Mouse (Mus musculus): Measurements from ENCODE around the gene Psg25. TPM values are rescaled to one million over a fixed set of nuclear protein-coding genes. Genes with fewer than 3 reads are reported as not detected.
"Not testable (repeated sequence)": the region's sequence is repeated elsewhere in the genome, so short reads cannot be mapped to it uniquely, and the experiment has no call there.

Psg25 gene
- total RNA-seq (2014; fragmentation: Nextera tagmentation) (not detected in 2 replicates), total RNA-seq (2017) (0.16 TPM in 1 of 2 replicates, not detected in the other), polyA plus RNA-seq (2012) (not detected in 2 replicates)

DNA sequence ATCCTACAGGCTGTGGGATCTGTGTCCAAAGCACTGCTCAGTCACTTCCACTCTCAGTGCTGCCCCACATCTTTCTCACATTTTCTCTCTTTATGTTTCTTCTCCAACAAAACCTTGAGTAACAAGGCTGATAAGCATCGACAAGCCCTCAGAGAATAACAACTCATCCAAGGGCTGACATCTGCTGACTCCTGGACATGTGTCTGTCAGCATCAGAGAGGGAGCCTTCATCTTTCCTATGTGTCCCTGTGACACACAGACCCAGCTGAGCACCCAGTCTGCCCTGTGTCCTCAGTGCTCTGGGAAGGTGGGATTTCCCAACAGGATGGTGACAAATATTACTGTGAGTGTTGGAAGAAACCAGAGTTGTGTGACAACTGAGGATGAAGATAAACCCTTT is at the start of gene Psg25:
Psg25 (minus strand) TSS at position 101 of the 400 bp plus-strand sequence.
- TF ChIP-seq TAL1 (conservative IDR thresholded peaks at IDR 0.05; ENCODE audit: low read depth, low read length) = no peak
- ATAC-seq (ENCODE audit: extremely low read depth, insufficient number of reproducible peaks, low FRiP score, poor library complexity, severe bottlenecking) (no peak), DNase-seq (ENCODE audit: low spot score) (no peak)

DNA sequence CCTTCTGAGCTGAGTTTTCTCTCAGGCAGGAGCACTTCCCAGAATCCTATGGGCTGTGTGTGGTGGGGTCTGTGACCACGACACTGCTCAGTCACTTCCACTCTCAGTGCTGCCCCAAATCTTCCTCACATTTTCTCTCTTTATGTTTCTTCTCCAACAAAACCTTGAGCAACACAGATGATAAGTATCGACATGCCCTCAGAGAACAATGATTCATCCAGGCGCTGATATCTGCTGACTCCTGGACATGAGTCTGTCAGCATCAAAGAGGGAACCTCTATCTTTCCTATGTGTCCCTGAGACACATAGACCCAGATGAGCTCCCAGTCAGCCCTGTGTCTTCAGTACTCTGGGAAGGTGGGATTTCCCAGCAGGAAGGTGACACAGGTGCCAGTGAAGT is 35.1 kb upstream of the Psg25 start, which contains the start of gene Psg27:
Psg27 (minus strand) TSS at position 101 of the 400 bp plus-strand sequence.
- ATAC-seq (ENCODE audit: extremely low read depth, insufficient number of reproducible peaks, low FRiP score, poor library complexity, severe bottlenecking) (no peak), DNase-seq (ENCODE audit: low spot score) (no peak)
- no peaks in the 10 kb centered on the region for H3K9me3 ChIP-seq (replicated peaks)
- H3K36me3 ChIP-seq (replicated peaks) = no peaks in the 10 kb centered on the region
- H3K27me3 ChIP-seq (ENCODE audit: insufficient read depth, low read length) = no peaks in the 10 kb centered on the region
- H3K4me1 ChIP-seq (ENCODE audit: insufficient read depth, low read depth, low read length) = no peaks in the 10 kb centered on the region
- H3K4me3 ChIP-seq (ENCODE audit: low read depth, low read length) = no peak within 1 kb of the TSS
- TF ChIP-seq GATA1 (IDR thresholded peaks at IDR 0.05; ENCODE audit: borderline replicate concordance, low read length) (no peak), CTCF (IDR thresholded peaks at IDR 0.05; ENCODE audit: low read depth, low read length) (no peak), TAL1 (conservative IDR thresholded peaks at IDR 0.05; ENCODE audit: low read depth, low read length) (no peak), GATA2 (IDR thresholded peaks at IDR 0.05; ENCODE audit: borderline replicate concordance, low read depth, low read length) (no peak), POLR2AphosphoS5 (IDR thresholded peaks at IDR 0.05; ENCODE audit: insufficient replicate concordance, low read depth, low read length) (no peak)

More for the DNA sequence above, at the start of gene Psg25:
- H3K9me3 ChIP-seq (replicated peaks) = no peaks in the 10 kb centered on the region
- H3K27me3 ChIP-seq (ENCODE audit: insufficient read depth, low read length) = no peaks in the 10 kb centered on the region
- H3K4me1 ChIP-seq (ENCODE audit: insufficient read depth, low read depth, low read length) = no peaks in the 10 kb centered on the region
- H3K4me3 ChIP-seq (ENCODE audit: low read depth, low read length) = no peak within 1 kb of the TSS
- H3K36me3 ChIP-seq (replicated peaks) = no peaks in the 10 kb centered on the region

DNA sequence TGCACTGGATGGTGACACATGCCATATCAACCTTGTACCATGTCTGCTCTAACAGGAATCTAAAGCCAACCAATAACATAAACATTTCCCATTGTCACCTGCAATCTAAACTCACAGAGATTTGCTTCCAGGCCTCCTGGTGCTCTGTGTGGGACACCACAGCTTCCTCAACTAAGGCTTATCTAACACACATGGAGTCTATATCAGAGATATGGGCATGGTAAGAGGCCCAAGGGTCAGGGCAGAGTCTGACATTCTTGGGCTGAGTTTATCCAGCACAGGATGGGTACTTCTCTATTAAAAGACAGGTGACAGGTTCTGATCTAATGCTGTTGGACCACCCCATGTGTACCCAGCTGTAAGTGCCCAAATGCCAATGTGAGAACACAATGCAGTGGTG is 27.8 kb upstream of the Psg25 start:
- Histone ChIP-seq H3K36me3 (replicated peaks) (no peaks in the 10 kb centered on the region), H3K4me1 (ENCODE audit: insufficient read depth, low read depth, low read length) (no peaks in the 10 kb centered on the region), H3K9me3 (replicated peaks) (no peaks in the 10 kb centered on the region), H3K27me3 (ENCODE audit: insufficient read depth, low read length) (no peaks in the 10 kb centered on the region), H3K4me3 (ENCODE audit: low read depth, low read length) (no peak overlapping the region)
- TF ChIP-seq TAL1 (conservative IDR thresholded peaks at IDR 0.05; ENCODE audit: low read depth, low read length) (no peak), GATA1 (IDR thresholded peaks at IDR 0.05; ENCODE audit: borderline replicate concordance, low read length) (no peak), POLR2AphosphoS5 (IDR thresholded peaks at IDR 0.05; ENCODE audit: insufficient replicate concordance, low read depth, low read length) (no peak), CTCF (IDR thresholded peaks at IDR 0.05; ENCODE audit: low read depth, low read length) (no peak), GATA2 (IDR thresholded peaks at IDR 0.05; ENCODE audit: borderline replicate concordance, low read depth, low read length) (no peak)
- DNase-seq (ENCODE audit: low spot score) (no peak), ATAC-seq (ENCODE audit: extremely low read depth, insufficient number of reproducible peaks, low FRiP score, poor library complexity, severe bottlenecking) (no peak)

DNA sequence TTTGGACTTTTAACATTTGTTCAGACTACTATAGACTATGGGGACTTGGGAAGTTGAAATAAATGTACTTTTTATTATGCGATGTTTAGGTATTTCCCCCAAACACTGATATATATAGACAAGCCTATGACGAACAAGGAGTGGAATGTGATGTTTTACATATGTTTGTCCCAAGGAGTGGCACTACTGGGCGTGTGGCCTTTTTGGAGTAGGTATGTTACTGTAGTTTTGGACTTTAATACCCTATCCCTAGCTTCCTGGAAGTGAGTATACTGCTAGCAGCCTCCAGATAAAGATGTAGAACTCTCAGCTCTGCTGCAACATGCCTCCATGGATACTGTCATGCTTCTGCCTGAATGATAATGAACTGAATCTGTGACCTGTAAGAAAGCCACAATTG is 23.7 kb upstream of the Psg25 start:
- H3K4me1 ChIP-seq (ENCODE audit: insufficient read depth, low read depth, low read length); ATAC-seq (ENCODE audit: extremely low read depth, insufficient number of reproducible peaks, low FRiP score, poor library complexity, severe bottlenecking); H3K36me3 ChIP-seq (replicated peaks); H3K27me3 ChIP-seq (ENCODE audit: insufficient read depth, low read length); H3K4me3 ChIP-seq (ENCODE audit: low read depth, low read length); H3K9me3 ChIP-seq (replicated peaks); DNase-seq (ENCODE audit: low spot score): not testable (repeated sequence)

DNA sequence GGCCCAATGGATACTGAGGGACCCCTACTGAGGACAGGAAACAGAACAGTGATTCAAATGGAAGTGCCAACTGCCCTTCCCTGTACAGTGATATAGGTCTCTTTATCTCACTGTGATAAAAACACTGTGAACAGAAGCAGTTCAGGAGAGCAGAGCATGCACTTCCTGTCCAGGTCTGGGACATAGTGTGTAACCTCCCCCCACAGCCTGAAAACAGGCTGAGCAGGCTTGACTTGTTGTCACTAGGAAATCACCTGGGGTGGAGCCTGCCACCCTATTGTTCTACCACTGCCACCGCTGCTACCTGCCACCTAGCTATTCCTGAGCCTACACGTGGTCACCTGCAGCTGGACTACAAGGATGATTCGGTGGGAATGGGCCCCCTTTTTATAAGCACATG is 1.4 kb upstream of the Psg25 start:
- ATAC-seq (ENCODE audit: extremely low read depth, insufficient number of reproducible peaks, low FRiP score, poor library complexity, severe bottlenecking) = no peak
- no peak overlapping the region for H3K4me3 ChIP-seq (ENCODE audit: low read depth, low read length)

DNA sequence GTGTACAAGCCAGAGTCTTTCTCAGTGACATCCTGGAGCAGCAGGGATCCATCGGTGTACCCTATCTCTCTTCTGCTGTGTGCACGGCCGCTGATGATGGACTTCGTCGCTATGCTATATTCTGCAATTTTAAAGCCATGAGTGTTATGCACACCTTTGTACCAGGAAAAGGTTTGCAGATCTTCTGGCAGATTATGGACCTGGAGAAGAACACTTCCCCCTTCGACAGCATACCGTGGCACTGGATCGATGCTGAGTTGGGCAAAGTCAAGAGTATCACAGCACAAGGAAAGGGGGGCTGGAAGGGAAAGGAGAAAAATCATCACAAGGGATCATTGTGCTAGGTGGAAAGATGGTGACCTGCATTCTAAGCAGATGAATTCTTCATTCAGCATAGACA is 7.4 kb downstream of the Psg25 start:
- no peak for TF ChIP-seq POLR2AphosphoS5 (IDR thresholded peaks at IDR 0.05; ENCODE audit: insufficient replicate concordance, low read depth, low read length)
- no peak for TF ChIP-seq TAL1 (conservative IDR thresholded peaks at IDR 0.05; ENCODE audit: low read depth, low read length)
- TF ChIP-seq CTCF (IDR thresholded peaks at IDR 0.05; ENCODE audit: low read depth, low read length) = no peak
- TF ChIP-seq GATA2 (IDR thresholded peaks at IDR 0.05; ENCODE audit: borderline replicate concordance, low read depth, low read length) = no peak
- TF ChIP-seq GATA1 (IDR thresholded peaks at IDR 0.05; ENCODE audit: borderline replicate concordance, low read length) = no peak

More for the DNA sequence above, 1.4 kb upstream of the Psg25 start:
- TF ChIP-seq GATA2 (IDR thresholded peaks at IDR 0.05; ENCODE audit: borderline replicate concordance, low read depth, low read length) = no peak
- no peak for TF ChIP-seq TAL1 (conservative IDR thresholded peaks at IDR 0.05; ENCODE audit: low read depth, low read length)
- TF ChIP-seq POLR2AphosphoS5 (IDR thresholded peaks at IDR 0.05; ENCODE audit: insufficient replicate concordance, low read depth, low read length) = no peak
- no peak for TF ChIP-seq GATA1 (IDR thresholded peaks at IDR 0.05; ENCODE audit: borderline replicate concordance, low read length)
- no peak for TF ChIP-seq CTCF (IDR thresholded peaks at IDR 0.05; ENCODE audit: low read depth, low read length)
- no peak for DNase-seq (ENCODE audit: low spot score)
- no peaks in the 10 kb centered on the region for H3K9me3 ChIP-seq (replicated peaks)
- H3K36me3 ChIP-seq (replicated peaks) = no peaks in the 10 kb centered on the region
- no peaks in the 10 kb centered on the region for H3K4me1 ChIP-seq (ENCODE audit: insufficient read depth, low read depth, low read length)
- no peaks in the 10 kb centered on the region for H3K27me3 ChIP-seq (ENCODE audit: insufficient read depth, low read length)

DNA sequence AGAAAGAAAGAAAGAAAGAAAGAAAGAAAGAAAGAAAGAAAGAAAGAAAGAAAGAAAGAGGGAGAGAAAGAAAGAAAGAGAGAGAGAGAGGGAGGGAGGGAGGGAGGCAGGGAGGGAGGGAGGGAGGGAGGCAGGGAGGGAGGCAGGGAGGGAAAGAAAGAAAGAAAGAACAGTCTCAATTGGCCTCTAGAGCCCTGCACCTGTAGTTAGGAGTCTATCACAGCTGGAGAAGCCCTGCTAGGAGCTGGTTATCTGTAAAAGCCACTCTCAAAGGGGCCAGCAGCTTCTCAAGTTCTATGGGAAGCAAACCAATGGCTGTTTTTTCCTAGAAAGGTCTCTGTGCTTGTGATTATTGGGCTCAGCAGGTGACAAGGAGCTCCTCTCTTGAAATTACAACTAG is 19.2 kb downstream of the Psg25 start:
- H3K36me3 ChIP-seq (replicated peaks); H3K4me1 ChIP-seq (ENCODE audit: insufficient read depth, low read depth, low read length); DNase-seq (ENCODE audit: low spot score); H3K9me3 ChIP-seq (replicated peaks); ATAC-seq (ENCODE audit: extremely low read depth, insufficient number of reproducible peaks, low FRiP score, poor library complexity, severe bottlenecking); H3K4me3 ChIP-seq (ENCODE audit: low read depth, low read length); H3K27me3 ChIP-seq (ENCODE audit: insufficient read depth, low read length): not testable (repeated sequence)

More for the DNA sequence above, 7.4 kb downstream of the Psg25 start:
- Histone ChIP-seq H3K27me3 (ENCODE audit: insufficient read depth, low read length) (no peaks in the 10 kb centered on the region), H3K36me3 (replicated peaks) (no peaks in the 10 kb centered on the region), H3K9me3 (replicated peaks) (no peaks in the 10 kb centered on the region), H3K4me3 (ENCODE audit: low read depth, low read length) (no peak overlapping the region), H3K4me1 (ENCODE audit: insufficient read depth, low read depth, low read length) (no peaks in the 10 kb centered on the region)
- DNase-seq (ENCODE audit: low spot score) (no peak), ATAC-seq (ENCODE audit: extremely low read depth, insufficient number of reproducible peaks, low FRiP score, poor library complexity, severe bottlenecking) (no peak)

DNA sequence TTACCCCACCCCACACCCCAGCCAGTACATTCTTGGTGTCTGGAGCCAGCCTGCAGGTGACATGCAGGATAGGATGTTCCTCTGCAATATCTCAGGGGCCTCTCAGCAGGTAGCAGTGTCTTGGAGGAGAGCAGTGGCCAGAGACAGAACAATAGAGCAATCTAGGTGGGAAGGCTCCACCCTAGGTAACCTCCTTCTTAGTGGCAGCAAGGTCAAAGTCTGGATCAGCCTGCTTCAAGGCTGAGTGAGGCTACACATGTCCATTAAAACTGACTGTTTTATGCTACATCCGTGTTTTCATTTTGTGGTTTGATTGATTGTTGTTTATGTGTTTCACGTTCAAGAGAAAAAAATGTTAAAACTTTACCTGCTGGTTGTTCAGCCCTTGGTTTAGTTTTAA is 19.7 kb downstream of the Psg25 start:
- not testable (repeated sequence) for H3K4me1 ChIP-seq (ENCODE audit: insufficient read depth, low read depth, low read length); DNase-seq (ENCODE audit: low spot score); H3K36me3 ChIP-seq (replicated peaks); H3K9me3 ChIP-seq (replicated peaks); ATAC-seq (ENCODE audit: extremely low read depth, insufficient number of reproducible peaks, low FRiP score, poor library complexity, severe bottlenecking); H3K4me3 ChIP-seq (ENCODE audit: low read depth, low read length); H3K27me3 ChIP-seq (ENCODE audit: insufficient read depth, low read length)

Data from G1E (cell line).